9 mouse cellular contexts compared by ENCODE assay signal in the genomic region with DNA sequence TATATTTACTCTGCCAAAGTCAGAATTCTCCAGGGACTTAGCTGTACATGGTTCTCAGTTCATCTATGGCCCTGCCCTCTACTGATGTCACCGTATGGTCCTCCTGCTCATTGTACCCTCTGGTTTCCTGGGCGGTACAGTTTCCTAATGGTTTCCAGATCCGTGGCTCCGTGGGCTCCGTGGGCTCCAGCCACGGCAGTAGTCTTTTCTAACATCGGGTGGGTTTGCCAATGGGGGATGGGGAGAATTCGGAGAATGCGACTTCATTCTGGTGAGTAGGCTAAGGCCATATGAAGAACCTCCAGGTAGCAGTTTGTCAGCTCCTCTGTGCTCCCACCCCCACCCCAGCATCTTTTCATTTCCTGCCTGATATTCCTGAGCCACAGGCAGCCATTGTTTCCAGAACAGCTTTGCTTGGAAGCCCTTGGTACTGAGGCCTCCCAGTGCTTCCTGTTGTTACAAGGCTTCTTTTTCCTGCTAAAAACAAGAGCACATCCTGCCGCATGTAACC.
DNase-seq lines count a peak whose midpoint lies in the region; ATAC-seq and TF ChIP-seq lines count a peak whose summit lies in the region.
"Had no signal": no experiment of that assay in that cellular context is flagged by ENCODE, and none has a peak within 500 bp of the region (broad histone marks: within the 10 kb centered on the region; RNA-seq: fewer than 3 reads in every experiment).

No protein-coding gene starts in this region.

- H3K4me3 ChIP-seq in intestine, embryonic 14.5 days (ENCODE audit: low read depth, low read length) = no peak overlapping the region
- H3K4me3 ChIP-seq in intestine, postnatal 0 days (ENCODE audit: low read depth, low read length) = no peak overlapping the region
- peak overlapping the region; percentile 6; the same call in 1 of the 2 replicates for H3K4me3 ChIP-seq in heart, embryonic 12.5 days
- H3K4me3 ChIP-seq in kidney, postnatal 0 days (replicated peaks; ENCODE audit: low read depth, low read length) = no peak overlapping the region
- no peak overlapping the region for H3K4me3 ChIP-seq in small intestine, adult 2 months (ENCODE audit: low read depth, low read length)

- no peak for TF ChIP-seq POLR2A in small intestine, adult 2 months (IDR thresholded peaks at IDR 0.05; ENCODE audit: low read depth, low read length)

- H3K9ac ChIP-seq in intestine, embryonic 14.5 days (ENCODE audit: low read length) = no peak overlapping the region
- no peak overlapping the region for H3K9ac ChIP-seq in intestine, postnatal 0 days (ENCODE audit: low read depth, low read length)
- no peak overlapping the region; the same call in none of the 2 replicates for H3K9ac ChIP-seq in heart, embryonic 12.5 days
- H3K9ac ChIP-seq in kidney, postnatal 0 days (ENCODE audit: low read depth, low read length) = no peak overlapping the region

- no peak for TF ChIP-seq CTCF in intestine, postnatal 0 days (IDR thresholded peaks at IDR 0.05; ENCODE audit: low read depth)
- TF ChIP-seq CTCF in kidney, postnatal 0 days (IDR thresholded peaks at IDR 0.05; ENCODE audit: low read depth) = no peak
- TF ChIP-seq CTCF in small intestine, adult 2 months (IDR thresholded peaks at IDR 0.05; ENCODE audit: extremely low read depth, insufficient read length, insufficient replicate concordance, low read depth, low read length) = no peak

- peak overlapping the region; percentile 24; the same call in 1 of the 2 replicates for H3K27ac ChIP-seq in intestine, embryonic 14.5 days (ENCODE audit: low read depth)
- H3K27ac ChIP-seq in intestine, postnatal 0 days (ENCODE audit: low read depth, low read length) = no peak overlapping the region
- H3K27ac ChIP-seq in heart, embryonic 12.5 days (ENCODE audit: poor library complexity, severe bottlenecking) = peak overlapping the region; percentile 85
- H3K27ac ChIP-seq in kidney, postnatal 0 days = peak overlapping the region; percentile 85
- H3K27ac ChIP-seq in small intestine, adult 2 months (ENCODE audit: insufficient read depth, low read depth, low read length) = 0 out of 2 replicates have a peak overlapping the region, but pooled peaks have one; percentile 3

- H3K4me2 ChIP-seq in intestine, embryonic 14.5 days (ENCODE audit: low read length) = no peak overlapping the region
- H3K4me2 ChIP-seq in intestine, postnatal 0 days (replicated peaks; ENCODE audit: low read depth) = no peak overlapping the region
- H3K4me2 ChIP-seq in heart, embryonic 12.5 days = peak overlapping the region; percentile 42; the same call in 1 of the 2 replicates
- H3K4me2 ChIP-seq in kidney, postnatal 0 days (ENCODE audit: low read length) = no peak overlapping the region

- H3K4me1 ChIP-seq in intestine, embryonic 14.5 days (replicated peaks; ENCODE audit: control insufficient read depth, insufficient read depth, low read length) = peaks cover 33% of the 10 kb centered on the region
- no peaks in the 10 kb centered on the region; the same call in none of the 2 replicates for H3K4me1 ChIP-seq in intestine, postnatal 0 days (replicated peaks; ENCODE audit: control insufficient read depth, insufficient read depth, low read length)
- H3K4me1 ChIP-seq in heart, embryonic 12.5 days (replicated peaks) = peaks cover 82% of the 10 kb centered on the region
- H3K4me1 ChIP-seq in kidney, postnatal 0 days (replicated peaks; ENCODE audit: insufficient read depth, low read length) = peaks cover 18% of the 10 kb centered on the region
- peaks cover 15% of the 10 kb centered on the region; the same call in 1 of the 2 replicates for H3K4me1 ChIP-seq in small intestine, adult 2 months (ENCODE audit: control insufficient read depth, insufficient read depth, insufficient read length, low read length)

- H3K9me3 ChIP-seq in intestine, embryonic 14.5 days (ENCODE audit: control insufficient read depth, low read length) = no peaks in the 10 kb centered on the region
- H3K9me3 ChIP-seq in intestine, postnatal 0 days (ENCODE audit: control insufficient read depth) = no peaks in the 10 kb centered on the region
- H3K9me3 ChIP-seq in heart, embryonic 12.5 days (replicated peaks) = no peaks in the 10 kb centered on the region
- H3K9me3 ChIP-seq in kidney, postnatal 0 days (replicated peaks; ENCODE audit: low read length) = no peaks in the 10 kb centered on the region

- WGBS in intestine, embryonic 14.5 days = 81% methylated on average over 10 of the region's 10 CpGs
- WGBS in intestine, postnatal 0 days = 80% methylated on average over 10 of the region's 10 CpGs
- WGBS in heart, embryonic 12.5 days = 47% methylated on average over 10 of the region's 10 CpGs
- 68% methylated on average over 10 of the region's 10 CpGs for WGBS in kidney, postnatal 0 days
- WGBS in small intestine, adult 2 months = 85% methylated on average over 10 of the region's 10 CpGs

- ATAC-seq in intestine, embryonic 14.5 days (replicated peaks; ENCODE audit: low FRiP score, low TSS enrichment, low read depth) = no peak
- ATAC-seq in intestine, postnatal 0 days = no peak
- peak; percentile 56 for ATAC-seq in heart, embryonic 12.5 days (ENCODE audit: insufficient number of reproducible peaks, low FRiP score)
- peak; percentile 49; the same call in 1 of the 2 replicates for ATAC-seq in kidney, postnatal 0 days (replicated peaks; ENCODE audit: low FRiP score, low read depth)

- no peaks in the 10 kb centered on the region for H3K36me3 ChIP-seq in intestine, embryonic 14.5 days (ENCODE audit: control insufficient read depth, insufficient read depth, low read length)
- no peaks in the 10 kb centered on the region for H3K36me3 ChIP-seq in intestine, postnatal 0 days (ENCODE audit: control insufficient read depth, insufficient read depth)
- no peaks in the 10 kb centered on the region for H3K36me3 ChIP-seq in heart, embryonic 12.5 days
- no peaks in the 10 kb centered on the region for H3K36me3 ChIP-seq in kidney, postnatal 0 days (ENCODE audit: insufficient read depth, low read length)
- H3K36me3 ChIP-seq in small intestine, adult 2 months (ENCODE audit: control insufficient read depth, insufficient read depth, low read length) = no peaks in the 10 kb centered on the region

- DNase-seq in intestine, embryonic 14.5 days (ENCODE audit: low spot score) = no peak
- peak; percentile 71 for DNase-seq in kidney, postnatal 0 days (ENCODE audit: low spot score)
- no peak for DNase-seq in right cerebral cortex, postnatal 25 days
- DNase-seq in gastrocnemius, postnatal 25 days = no peak
- DNase-seq in right cerebral cortex, postnatal 10 days (ENCODE audit: low spot score in 2 of 2) = no peak
- DNase-seq: thymus, adult 2 months had no signal

- no peaks in the 10 kb centered on the region for H3K27me3 ChIP-seq in intestine, embryonic 14.5 days (replicated peaks; ENCODE audit: control insufficient read depth, insufficient read depth, low read length)
- H3K27me3 ChIP-seq in intestine, postnatal 0 days (replicated peaks; ENCODE audit: control insufficient read depth, insufficient read depth, low read length) = no peaks in the 10 kb centered on the region
- H3K27me3 ChIP-seq in heart, embryonic 12.5 days (replicated peaks) = no peaks in the 10 kb centered on the region
- no peaks in the 10 kb centered on the region for H3K27me3 ChIP-seq in kidney, postnatal 0 days (ENCODE audit: insufficient read depth, low read length)
- H3K27me3 ChIP-seq in small intestine, adult 2 months (ENCODE audit: control insufficient read depth, insufficient read depth, low read length) = no peaks in the 10 kb centered on the region

Comparison
In these comparisons a context has a peak if more than half of its experiments do, and no peak if none do; other contexts are left out.
1. ATAC-seq: peak in heart, embryonic 12.5 days (single experiment) and kidney, postnatal 0 days (single experiment); none in intestine, embryonic 14.5 days (single experiment) and intestine, postnatal 0 days (single experiment).